Mouse (Mus musculus) neural tube, embryonic 14.5 days (tissue): ENCODE measurements at regions not wholly inside any gene's neighbourhood (a gene's known extent, or its start where the extent isn't known, plus 50 kb on each side); places are given as distances from the start of the nearest gene placed in this dataset.

ENCODE experiments used
- ATAC-seq: fragments of 200-750 bp; cut with Nextera tagmentation; 2 replicates; pipeline ENCODE4 v1.8.0; 2017; ENCODE audit warnings: low read depth, mild to moderate bottlenecking, moderate TSS enrichment, moderate library complexity
- H3K27ac ChIP-seq: fragments of 300-500 bp; sonication (generic); 2 replicates; pipeline ENCODE4 v1.5.1; 2014; ENCODE audit warnings: low read depth, mild to moderate bottlenecking, control low read depth, low read length, moderate library complexity, mixed read lengths
- H3K27me3 ChIP-seq: fragments of 300-500 bp; sonication (generic); 2 replicates; pipeline ENCODE4 v1.6.1; 2014; ENCODE audit warnings: low read length; ENCODE audit not compliant: control insufficient read depth, insufficient read depth
- H3K36me3 ChIP-seq: fragments of 300-500 bp; sonication (generic); 2 replicates; pipeline ENCODE4 v1.6.1; 2014; ENCODE audit warnings: low read length, mixed read lengths; ENCODE audit not compliant: control insufficient read depth, insufficient read depth
- H3K4me1 ChIP-seq: fragments of 300-500 bp; sonication (generic); 2 replicates; pipeline ENCODE4 v1.6.1; 2014; ENCODE audit warnings: low read length; ENCODE audit not compliant: control insufficient read depth, insufficient read depth
- H3K4me2 ChIP-seq: fragments of 300-500 bp; sonication (generic); 2 replicates; pipeline ENCODE4 v1.6.1; 2014; ENCODE audit warnings: mild to moderate bottlenecking, low read depth, low read length, control low read depth
- H3K4me3 ChIP-seq: fragments of 300-500 bp; sonication (generic); 2 replicates; pipeline ENCODE4 v1.5.1; 2014; ENCODE audit warnings: low read depth, low read length, control low read depth, mixed read lengths
- H3K9ac ChIP-seq: fragments of 300-500 bp; sonication (generic); replicated peaks from 2 replicates; pipeline ENCODE4 v1.6.1; 2014; ENCODE audit warnings: low read depth, mild to moderate bottlenecking, control low read depth, low read length, mixed read lengths
- H3K9me3 ChIP-seq: fragments of 300-500 bp; sonication (generic); 2 replicates; pipeline ENCODE4 v1.6.1; 2016; ENCODE audit warnings: low read length; ENCODE audit not compliant: control insufficient read depth
- WGBS: fragments of 180-500 bp; shearing (Covaris S2); extraction: QIAGEN DNeasy Blood & Tissue Kit; methylation state at CpG from one replicate; pipeline ENCODE4 v1.1.7; 2014; 5-methylcytosine and 5-hydroxymethylcytosine counted together

DNA sequence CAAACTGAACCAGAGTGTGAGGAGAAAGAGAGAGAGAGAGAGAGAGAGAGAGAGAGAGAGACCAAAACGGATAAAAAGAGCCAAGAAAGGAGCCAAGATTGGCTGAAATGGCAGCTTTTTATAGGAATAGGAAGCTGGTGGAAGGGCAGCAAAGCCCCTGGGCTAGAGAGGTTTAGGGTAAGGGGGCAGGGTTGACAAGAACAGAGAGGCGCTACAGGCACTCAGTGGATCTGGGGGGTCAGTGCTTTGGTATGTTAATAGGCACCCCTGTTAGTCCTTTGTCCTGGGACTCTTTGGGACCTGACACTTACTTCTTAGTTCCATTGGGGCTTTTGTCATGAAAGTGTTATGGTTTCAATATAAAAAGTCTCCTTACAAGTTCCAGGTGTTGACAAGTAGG is 320.9 kb upstream of the Igfbp3 start:
- no peaks in the 10 kb centered on the region for H3K36me3 ChIP-seq
- ATAC-seq, result no peak
- WGBS, result 25% methylated on average over 2 of the region's 2 CpGs

GRCm38 (mm10) chr11:7533327-7533726 is 319.6 kb upstream of the Igfbp3 start:
- no peaks in the 10 kb centered on the region for H3K36me3 ChIP-seq
- H3K9me3 ChIP-seq, result no peaks in the 10 kb centered on the region
- no peak overlapping the region for H3K27ac ChIP-seq
- no peak overlapping the region for H3K4me2 ChIP-seq
- ATAC-seq, result no peak
- H3K9ac ChIP-seq, result no peak overlapping the region
- H3K4me3 ChIP-seq, result no peak overlapping the region
- no peaks in the 10 kb centered on the region for H3K27me3 ChIP-seq
- 39% methylated on average over 1 of the region's 1 CpGs for WGBS
- no peaks in the 10 kb centered on the region for H3K4me1 ChIP-seq

More for the DNA sequence above, 320.9 kb upstream of the Igfbp3 start:
- H3K9me3 ChIP-seq, result no peaks in the 10 kb centered on the region
- H3K27me3 ChIP-seq, result no peaks in the 10 kb centered on the region
- no peak overlapping the region for H3K9ac ChIP-seq
- H3K4me1 ChIP-seq, result no peaks in the 10 kb centered on the region
- H3K4me2 ChIP-seq, result no peak overlapping the region
- H3K4me3 ChIP-seq, result no peak overlapping the region
- H3K27ac ChIP-seq, result no peak overlapping the region

GRCm38 (mm10) chr11:7531847-7532246 is 318.1 kb upstream of the Igfbp3 start:
- no peak overlapping the region for H3K4me2 ChIP-seq
- no peaks in the 10 kb centered on the region for H3K4me1 ChIP-seq
- no peak overlapping the region for H3K9ac ChIP-seq
- WGBS, result 78% methylated on average over 3 of the region's 3 CpGs
- H3K4me3 ChIP-seq, result no peak overlapping the region
- no peak for ATAC-seq
- H3K27ac ChIP-seq, result no peak overlapping the region
- H3K27me3 ChIP-seq, result no peaks in the 10 kb centered on the region
- no peaks in the 10 kb centered on the region for H3K9me3 ChIP-seq
- H3K36me3 ChIP-seq, result no peaks in the 10 kb centered on the region

DNA sequence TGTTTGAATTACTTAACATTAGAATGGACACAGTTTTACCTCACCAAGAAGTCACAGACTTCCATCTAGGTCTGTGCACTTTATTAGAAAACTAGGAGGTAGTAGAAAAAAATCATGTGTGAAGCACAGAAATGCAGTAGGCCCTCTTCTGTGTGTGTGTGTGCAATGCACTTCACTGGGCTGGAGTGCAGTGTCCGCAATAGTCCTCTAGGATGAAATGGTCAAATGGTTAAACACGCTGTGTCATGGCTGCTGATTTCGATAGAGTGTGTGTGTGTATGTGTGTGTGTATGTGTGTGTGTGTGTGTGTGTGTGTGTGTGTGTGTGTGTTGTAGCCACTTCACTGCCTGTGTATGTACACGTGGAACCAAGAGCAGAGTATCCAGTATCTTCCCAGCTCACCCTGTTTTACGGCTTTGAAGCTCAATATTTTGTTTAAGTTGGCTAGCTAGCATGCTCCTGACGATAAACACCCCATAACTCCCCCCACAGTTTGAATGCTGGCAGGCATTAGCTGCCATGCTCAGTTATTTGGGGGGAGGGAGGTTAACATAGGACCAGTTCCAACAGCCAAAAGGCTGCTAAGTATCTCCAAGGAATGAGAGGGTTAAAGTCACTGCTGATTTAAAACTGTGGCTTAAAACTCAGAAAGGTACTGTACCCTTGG is 316.9 kb upstream of the Igfbp3 start:
- Histone ChIP-seq H3K36me3 (no peaks in the 10 kb centered on the region), H3K9me3 (no peaks in the 10 kb centered on the region), H3K9ac (no peak overlapping the region), H3K27me3 (no peaks in the 10 kb centered on the region), H3K4me3 (no peak overlapping the region), H3K27ac (no peak overlapping the region), H3K4me2 (no peak overlapping the region), H3K4me1 (no peaks in the 10 kb centered on the region)
- ATAC-seq, result no peak
- WGBS, result 87% methylated on average over 6 of the region's 6 CpGs

DNA sequence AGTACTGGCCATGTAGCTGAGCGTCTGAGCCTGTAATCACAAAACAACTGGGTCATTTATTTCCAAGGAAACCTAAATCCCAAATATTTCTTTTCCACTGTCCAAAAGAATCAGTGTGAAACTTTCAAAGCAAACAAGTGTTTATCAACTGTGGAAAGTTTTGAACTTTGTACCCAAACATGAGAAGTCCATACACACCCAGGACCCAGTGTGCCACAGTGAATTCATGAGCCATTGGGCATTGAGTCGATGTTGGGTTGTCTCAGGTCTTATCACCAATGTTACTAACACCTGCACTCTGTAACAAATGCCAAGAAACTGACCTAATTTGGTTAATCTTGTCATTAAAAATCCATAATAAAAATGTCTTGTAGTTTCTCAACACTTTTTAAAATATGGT is 305.8 kb upstream of the Igfbp3 start:
- no peaks in the 10 kb centered on the region for H3K27me3 ChIP-seq
- H3K4me1 ChIP-seq, result no peaks in the 10 kb centered on the region
- no peak overlapping the region for H3K27ac ChIP-seq
- H3K9ac ChIP-seq, result no peak overlapping the region
- WGBS, result 88% methylated on average over 2 of the region's 2 CpGs
- H3K4me3 ChIP-seq, result no peak overlapping the region
- no peak for ATAC-seq
- H3K4me2 ChIP-seq, result no peak overlapping the region
- no peaks in the 10 kb centered on the region for H3K9me3 ChIP-seq
- no peaks in the 10 kb centered on the region for H3K36me3 ChIP-seq

GRCm38 (mm10) chr11:7508861-7509260 is 295.1 kb upstream of the Igfbp3 start:
- Histone ChIP-seq H3K27ac (no peak overlapping the region), H3K4me2 (no peak overlapping the region), H3K4me3 (no peak overlapping the region), H3K4me1 (no peaks in the 10 kb centered on the region), H3K9me3 (no peaks in the 10 kb centered on the region), H3K36me3 (no peaks in the 10 kb centered on the region), H3K9ac (no peak overlapping the region), H3K27me3 (no peaks in the 10 kb centered on the region)
- WGBS, result 84% methylated on average over 5 of the region's 5 CpGs
- ATAC-seq, result no peak

GRCm38 (mm10) chr11:7506421-7506945 is 292.8 kb upstream of the Igfbp3 start:
- no peak overlapping the region for H3K4me2 ChIP-seq
- no peak for ATAC-seq
- no peak overlapping the region for H3K9ac ChIP-seq
- H3K4me3 ChIP-seq, result no peak overlapping the region
- H3K9me3 ChIP-seq, result no peaks in the 10 kb centered on the region
- no peaks in the 10 kb centered on the region for H3K27me3 ChIP-seq
- H3K4me1 ChIP-seq, result no peaks in the 10 kb centered on the region
- no peaks in the 10 kb centered on the region for H3K36me3 ChIP-seq
- no peak overlapping the region for H3K27ac ChIP-seq
- WGBS, result 77% methylated on average over 7 of the region's 7 CpGs

DNA sequence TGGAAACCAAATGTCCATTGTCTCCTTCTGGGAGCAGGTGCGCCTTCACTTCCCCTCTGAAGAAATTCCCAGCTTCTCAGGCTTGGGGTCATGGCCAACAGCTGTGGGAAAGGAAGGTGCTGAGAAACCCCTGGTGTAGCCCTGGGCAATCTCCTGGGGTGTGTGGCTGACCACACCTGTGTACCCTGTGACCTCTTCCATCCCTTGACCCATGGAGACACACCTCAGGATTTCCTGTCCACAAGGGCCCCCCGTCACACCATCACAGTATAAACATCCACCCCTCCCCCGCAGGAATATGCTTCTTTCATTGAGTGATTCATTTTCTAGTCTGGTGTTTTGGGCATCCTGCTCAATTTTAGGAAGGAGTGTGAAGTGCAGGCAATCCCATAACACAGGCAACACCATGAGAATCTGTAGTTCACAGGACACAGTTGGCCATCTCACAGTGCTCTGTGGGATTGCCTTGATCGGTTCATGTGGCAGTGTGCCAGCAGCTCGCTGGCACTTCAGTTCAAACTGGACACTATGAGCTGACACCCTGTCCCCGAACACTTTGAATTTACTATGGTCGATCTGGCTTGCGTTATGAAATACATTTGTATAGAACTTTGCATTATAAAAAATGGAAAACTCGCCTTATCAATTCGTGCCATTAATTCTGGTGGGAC is 291.1 kb upstream of the Igfbp3 start:
- Histone ChIP-seq H3K4me3 (no peak overlapping the region), H3K4me1 (no peaks in the 10 kb centered on the region), H3K27ac (no peak overlapping the region), H3K9ac (no peak overlapping the region), H3K4me2 (no peak overlapping the region), H3K9me3 (no peaks in the 10 kb centered on the region), H3K27me3 (no peaks in the 10 kb centered on the region), H3K36me3 (no peaks in the 10 kb centered on the region)
- WGBS, result 84% methylated on average over 10 of the region's 10 CpGs
- ATAC-seq, result no peak

- ATAC-seq, result no peak
- Histone ChIP-seq H3K27ac (no peak overlapping the region), H3K4me3 (no peak overlapping the region), H3K27me3 (no peaks in the 10 kb centered on the region), H3K4me2 (no peak overlapping the region), H3K9ac (no peak overlapping the region), H3K4me1 (no peaks in the 10 kb centered on the region), H3K36me3 (no peaks in the 10 kb centered on the region), H3K9me3 (no peaks in the 10 kb centered on the region)
- WGBS, result 77% methylated on average over 2 of the region's 2 CpGs
These were observed 289.0 kb upstream of the Igfbp3 start for GRCm38 (mm10) chr11:7502679-7503078.
